Comparison of ENCODE assay signal across 9 mouse cellular contexts in genomic region chr5:24303199-24303598, GRCm38 (mm10). TPM values are rescaled to one million over a fixed set of nuclear protein-coding genes. Genes with fewer than 3 reads are reported as not detected.
DNase-seq lines count a peak whose midpoint lies in the region; ATAC-seq and TF ChIP-seq lines count a peak whose summit lies in the region.
"Had no signal": no experiment of that assay in that cellular context is flagged by ENCODE, and none has a peak within 500 bp of the region (broad histone marks: within the 10 kb centered on the region; RNA-seq: fewer than 3 reads in every experiment).

No protein-coding gene starts in this region.

- no peak overlapping the region for H3K9ac ChIP-seq in hindbrain, postnatal 0 days (replicated peaks; ENCODE audit: low read length)
- H3K9ac ChIP-seq in hindbrain, embryonic 13.5 days, result no peak overlapping the region
- no peak overlapping the region for H3K9ac ChIP-seq in hindbrain, embryonic 12.5 days
- no peak overlapping the region for H3K9ac ChIP-seq in intestine, embryonic 16.5 days (ENCODE audit: low read depth, low read length)

- no peaks in the 10 kb centered on the region for H3K4me1 ChIP-seq in hindbrain, postnatal 0 days (ENCODE audit: insufficient read depth, low read length)
- H3K4me1 ChIP-seq in hindbrain, embryonic 13.5 days (replicated peaks), result no peaks in the 10 kb centered on the region
- peaks cover 9% of the 10 kb centered on the region for H3K4me1 ChIP-seq in megakaryocyte, embryonic 14.5 days
- no peaks in the 10 kb centered on the region for H3K4me1 ChIP-seq in hindbrain, embryonic 12.5 days
- no peaks in the 10 kb centered on the region for H3K4me1 ChIP-seq in intestine, embryonic 16.5 days (ENCODE audit: control insufficient read depth, insufficient read depth, low read length)

- 56% methylated on average over 3 of the region's 3 CpGs for WGBS in hindbrain, postnatal 0 days
- WGBS in hindbrain, embryonic 13.5 days, result 65% methylated on average over 3 of the region's 3 CpGs
- 64% methylated on average over 3 of the region's 3 CpGs for WGBS in hindbrain, embryonic 12.5 days
- WGBS in intestine, embryonic 16.5 days, result 50% methylated on average over 3 of the region's 3 CpGs

- no peak overlapping the region for H3K4me2 ChIP-seq in hindbrain, postnatal 0 days (ENCODE audit: low read depth, low read length)
- H3K4me2 ChIP-seq in hindbrain, embryonic 13.5 days, result no peak overlapping the region
- no peak overlapping the region for H3K4me2 ChIP-seq in hindbrain, embryonic 12.5 days (replicated peaks)
- H3K4me2 ChIP-seq in intestine, embryonic 16.5 days (ENCODE audit: low read depth, low read length), result no peak overlapping the region
- H3K4me2 ChIP-seq: midbrain, embryonic 11.5 days had no signal

- H3K27ac ChIP-seq in hindbrain, postnatal 0 days, result no peak overlapping the region
- H3K27ac ChIP-seq in hindbrain, embryonic 13.5 days, result no peak overlapping the region
- no peak overlapping the region for H3K27ac ChIP-seq in hindbrain, embryonic 12.5 days
- no peak overlapping the region for H3K27ac ChIP-seq in intestine, embryonic 16.5 days (ENCODE audit: low read length)

- DNase-seq in hindbrain, postnatal 0 days (ENCODE audit: low spot score), result no peak
- DNase-seq in c-Kit-positive CD71-negative TER-119-negative erythroid progenitor cells, embryonic 14.5 days (ENCODE audit: low read depth), result peak; percentile 26
- DNase-seq in ovary, postnatal 10 days (ENCODE audit: low spot score), result no peak

- H3K9me3 ChIP-seq in hindbrain, postnatal 0 days (ENCODE audit: low read length), result no peaks in the 10 kb centered on the region
- H3K9me3 ChIP-seq in hindbrain, embryonic 13.5 days, result 0 out of 2 replicates have a peak, but pooled peaks cover 4% of the 10 kb centered on the region
- peaks cover 7% of the 10 kb centered on the region for H3K9me3 ChIP-seq in megakaryocyte, embryonic 14.5 days
- peaks cover 4% of the 10 kb centered on the region; the same call in 1 of the 2 replicates for H3K9me3 ChIP-seq in hindbrain, embryonic 12.5 days (replicated peaks)
- H3K9me3 ChIP-seq in intestine, embryonic 16.5 days (ENCODE audit: control insufficient read depth, low read length), result no peaks in the 10 kb centered on the region

- no peak overlapping the region for H3K4me3 ChIP-seq in hindbrain, postnatal 0 days (ENCODE audit: low read length)
- no peak overlapping the region for H3K4me3 ChIP-seq in hindbrain, embryonic 13.5 days
- peak overlapping the region; percentile 7 for H3K4me3 ChIP-seq in megakaryocyte, embryonic 14.5 days (replicated peaks)
- no peak overlapping the region for H3K4me3 ChIP-seq in hindbrain, embryonic 12.5 days
- no peak overlapping the region for H3K4me3 ChIP-seq in intestine, embryonic 16.5 days (ENCODE audit: low read length)

- no peaks in the 10 kb centered on the region for H3K27me3 ChIP-seq in hindbrain, postnatal 0 days (ENCODE audit: insufficient read depth, low read length)
- H3K27me3 ChIP-seq in hindbrain, embryonic 13.5 days, result no peaks in the 10 kb centered on the region
- peaks cover 61% of the 10 kb centered on the region for H3K27me3 ChIP-seq in megakaryocyte, embryonic 14.5 days (replicated peaks)
- H3K27me3 ChIP-seq in hindbrain, embryonic 12.5 days, result no peaks in the 10 kb centered on the region
- H3K27me3 ChIP-seq in intestine, embryonic 16.5 days (replicated peaks; ENCODE audit: control insufficient read depth, insufficient read depth, low read length), result no peaks in the 10 kb centered on the region

- no peak for ATAC-seq in hindbrain, postnatal 0 days
- ATAC-seq in hindbrain, embryonic 13.5 days (ENCODE audit: low FRiP score), result no peak
- peak; percentile 93 for ATAC-seq in CD4-positive, CD25-positive, alpha-beta regulatory T cell, adult 4 months
- no peak for ATAC-seq in hindbrain, embryonic 12.5 days (ENCODE audit: low FRiP score)
- no peak for ATAC-seq in intestine, embryonic 16.5 days

- peak; percentile 49 for TF ChIP-seq CTCF in hindbrain, postnatal 0 days (IDR thresholded peaks at IDR 0.05; ENCODE audit: low read depth)

- no peaks in the 10 kb centered on the region for H3K36me3 ChIP-seq in hindbrain, postnatal 0 days (ENCODE audit: insufficient read depth, low read length)
- H3K36me3 ChIP-seq in hindbrain, embryonic 13.5 days, result no peaks in the 10 kb centered on the region
- no peaks in the 10 kb centered on the region for H3K36me3 ChIP-seq in megakaryocyte, embryonic 14.5 days (replicated peaks; ENCODE audit: low read length)
- no peaks in the 10 kb centered on the region for H3K36me3 ChIP-seq in hindbrain, embryonic 12.5 days
- no peaks in the 10 kb centered on the region for H3K36me3 ChIP-seq in intestine, embryonic 16.5 days (ENCODE audit: control insufficient read depth, insufficient read depth, low read length)

RNA-seq across cellular contexts. Expression of gene Kcnh2, which starts 48.2 kb away (rescaled TPM):
- 55.9 and 70.5 TPM in 2 replicates for total RNA-seq in hindbrain, postnatal 0 days (2014; rRNA removed)
- polyA plus RNA-seq in hindbrain, postnatal 0 days (2015; fragmentation: Nextera tagmentation; extraction: Ambion mirVana), result 10.8 and 11.5 TPM in 2 replicates
- polyA plus RNA-seq in hindbrain, embryonic 13.5 days (2015; fragmentation: Nextera tagmentation; extraction: Ambion mirVana), result 12.8 and 14.2 TPM in 2 replicates
- 1 to 10 TPM in 1 of 2 experiments, under 1 TPM in 1; 0.30 to 1.2 TPM for polyA plus RNA-seq in CD4-positive, CD25-positive, alpha-beta regulatory T cell, adult 4 months (2017; shearing (Covaris generic))
- polyA plus RNA-seq in megakaryocyte, embryonic 14.5 days (2012; ENCODE audit: insufficient read depth, low replicate concordance), result 0.10 TPM in 1 of 2 replicates, not detected in the other
- polyA plus RNA-seq in hindbrain, embryonic 12.5 days (2016; fragmentation: Nextera tagmentation; extraction: Ambion mirVana), result 14.6 and 17.4 TPM in 2 replicates
- polyA plus RNA-seq in intestine, embryonic 16.5 days (2015; fragmentation: Nextera tagmentation; extraction: Ambion mirVana), result 3.1 and 5.8 TPM in 2 replicates
